Mouse (Mus musculus) embryonic stem cell, embryonic (primary cell): ENCODE data around the gene Ddx39b.

Experiments used
- CTCF ChIA-PET, 4 experiments: fragments of 300-600 bp in 2 of 4; fragments of 350-600 bp in 2 of 4; sonication (Branson Sonifier 250); formaldehyde crosslinking; loops; one replicate each; lab custom pipeline; 2022; ENCODE audit warnings: inconsistent platforms in 2 of 4; lab: Charles Lee
- POLR2A ChIA-PET, 4 experiments: fragments of 300-600 bp in 2 of 4; fragments of 350-600 bp in 2 of 4; sonication (Branson Sonifier 250); formaldehyde crosslinking; loops; one replicate each; lab custom pipeline; 2022; ENCODE audit warnings: antibody characterized with exemption in 4 of 4, inconsistent platforms in 1 of 4; lab: Charles Lee

Ddx39b gene

GRCm38 (mm10) chr17:35232659-35233058, 8.9 kb upstream of the Ddx39b start:
- ChIA-PET POLR2A (interaction anchor here (0.7 to 8.9 kb wide), 27 partner anchors 9 to 351 kb away, joined by 3 to 98 read pairs (median 4); partner anchors contain the start of genes Ddx39b (in 3 of the 4), Abhd16a (in 1 of the 4), Cchcr1 (in 1 of the 4) and Csnk2b (in 1 of the 4)), CTCF (interaction anchor here (0.6 to 11.2 kb wide), 28 partner anchors 9 to 535 kb away, joined by 3 to 161 read pairs (median 4); partner anchors contain the start of genes Ddx39b (in 2 of the 4), Gm16181 (in 1 of the 4), Ly6g6e (in 1 of the 4) and Prrc2a (in 1 of the 4))

GRCm38 (mm10) chr17:35233114-35233980, 8.2 kb upstream of the Ddx39b start, which contains the start of gene Atp6v1g2:
Atp6v1g2 (plus strand) TSS chr17:35233660.
- ChIA-PET POLR2A (interaction anchor here (0.6 to 8.9 kb wide), 41 partner anchors 8 to 511 kb away, joined by 3 to 98 read pairs (median 4); partner anchors contain the start of genes Ddx39b (in 3 of the 4), Gm16181 (in 2 of the 4), Prrc2a (in 2 of the 4) and Abhd16a (in 1 of the 4)), CTCF (interaction anchor here (0.6 to 11.2 kb wide), 28 partner anchors 8 to 112 kb away, joined by 3 to 161 read pairs (median 5); partner anchors contain the start of genes Ddx39b (in 2 of the 4), Gpank1 (in 1 of the 4) and Prrc2a (in 1 of the 4))

GRCm38 (mm10) chr17:35234090-35234489, 7.5 kb upstream of the Ddx39b start:
- ChIA-PET POLR2A (interaction anchor here (0.6 to 8.9 kb wide), 34 partner anchors 8 to 510 kb away, joined by 3 to 98 read pairs (median 4); partner anchors contain the start of genes Ddx39b (in 2 of the 4), Gm16181 (in 2 of the 4), Prrc2a (in 2 of the 4) and Csnk2b (in 1 of the 4)), CTCF (interaction anchor here (0.6 to 11.2 kb wide), 15 partner anchors 20 to 1352 kb away, joined by 3 to 161 read pairs (median 6); partner anchors contain the start of genes Gpank1 (in 1 of the 4) and Prrc2a (in 1 of the 4))

- CTCF ChIA-PET: interaction anchor here (0.5 to 11.2 kb wide), 15 partner anchors 11 to 311 kb away, joined by 3 to 161 read pairs (median 4); partner anchors contain the start of genes D17H6S53E (in 1 of the 4) and Prrc2a (in 1 of the 4)
These were observed 6.6 kb upstream of the Ddx39b start for GRCm38 (mm10) chr17:35234903-35235302.

GRCm38 (mm10) chr17:35235614-35236389, 5.7 kb upstream of the Ddx39b start, which contains the start of gene Nfkbil1:
Nfkbil1 (minus strand) TSS chr17:35235792.
- CTCF ChIA-PET: interaction anchor here (0.5 to 11.2 kb wide), 15 partner anchors 10 to 664 kb away, joined by 3 to 161 read pairs (median 4); partner anchors contain the start of gene Prrc2a (in 1 of the 4)
- POLR2A ChIA-PET: interaction anchor here (0.7 to 8.9 kb wide), 18 partner anchors 9 to 285 kb away, joined by 3 to 98 read pairs (median 4); partner anchors contain the start of genes Ddx39b (in 1 of the 4), Gpank1 (in 1 of the 4) and Prrc2a (in 1 of the 4)

More at GRCm38 (mm10) chr17:35234903-35235302, 6.6 kb upstream of the Ddx39b start:
- POLR2A ChIA-PET: interaction anchor here (0.8 to 8.9 kb wide), 28 partner anchors 10 to 285 kb away, joined by 3 to 98 read pairs (median 4); partner anchors contain the start of genes Gpank1 (in 2 of the 4), Prrc2a (in 2 of the 4), Csnk2b (in 1 of the 4) and Ddx39b (in 1 of the 4)

GRCm38 (mm10) chr17:35236390-35236746, 5.2 kb upstream of the Ddx39b start:
- POLR2A ChIA-PET: interaction anchor here in 3 of 4 experiments (0.7 to 8.9 kb wide), 17 partner anchors 9 to 284 kb away, joined by 3 to 98 read pairs (median 4); partner anchors contain the start of genes Ddx39b (in 1 of the 3), Gpank1 (in 1 of the 3) and Prrc2a (in 1 of the 3)
- CTCF ChIA-PET: interaction anchor here (0.5 to 11.2 kb wide), 12 partner anchors 10 to 214 kb away, joined by 3 to 161 read pairs (median 6); partner anchors contain the start of gene Prrc2a (in 1 of the 4)

- ChIA-PET CTCF (interaction anchor here in 3 of 4 experiments (0.6 to 11.2 kb wide), 6 partner anchors 37 to 215 kb away, joined by 3 to 161 read pairs (median 8); partner anchors contain the start of gene Prrc2a (in 1 of the 3)), POLR2A (interaction anchor here in 3 of 4 experiments (0.5 to 8.9 kb wide), 10 partner anchors 8 to 284 kb away, joined by 3 to 98 read pairs (median 4); partner anchors contain the start of genes Ddx39b (in 1 of the 3) and Prrc2a (in 1 of the 3))
These were observed 4.5 kb upstream of the Ddx39b start for GRCm38 (mm10) chr17:35236996-35237395.

- ChIA-PET POLR2A (interaction anchor here in 3 of 4 experiments (0.5 to 4.2 kb wide), 4 partner anchors 8 to 101 kb away, joined by 3 to 19 read pairs (median 10); no protein-coding TSS in a partner anchor), CTCF (interaction anchor here in 2 of 4 experiments (8.6 to 11.2 kb wide), 2 partner anchors 68 to 69 kb away, joined by 131 to 161 read pairs; partner anchors contain the start of gene Prrc2a (in 1 of the 2))
These were observed 4.0 kb upstream of the Ddx39b start for GRCm38 (mm10) chr17:35237504-35237903.

- ChIA-PET CTCF (interaction anchor here in 3 of 4 experiments (0.7 to 7.7 kb wide), 11 partner anchors 13 to 73 kb away, joined by 3 to 101 read pairs (median 3); no protein-coding TSS in a partner anchor), POLR2A (interaction anchor here in 3 of 4 experiments (0.5 to 18.8 kb wide), 13 partner anchors 11 to 241 kb away, joined by 3 to 396 read pairs (median 21); partner anchors contain the start of genes Gm16181 (in 2 of the 3), Prrc2a (in 2 of the 3) and Ddah2 (in 1 of the 3))
These were observed 1.8 kb upstream of the Ddx39b start for GRCm38 (mm10) chr17:35239700-35240099.

- CTCF ChIA-PET: interaction anchor here (0.6 to 7.7 kb wide), 24 partner anchors 8 to 680 kb away, joined by 3 to 101 read pairs (median 4); no protein-coding TSS in a partner anchor
- POLR2A ChIA-PET: interaction anchor here (0.5 to 18.8 kb wide), 118 partner anchors 7 to 1121 kb away, joined by 3 to 396 read pairs (median 5); partner anchors contain the start of genes Apom (in 3 of the 4), Csnk2b (in 3 of the 4), Gpank1 (in 3 of the 4) and Prrc2a (in 3 of the 4)
These were observed 902 bp upstream of the Ddx39b start for GRCm38 (mm10) chr17:35240384-35241304.

- CTCF ChIA-PET: interaction anchor here (0.5 to 7.7 kb wide), 21 partner anchors 8 to 1275 kb away, joined by 3 to 101 read pairs (median 4); no protein-coding TSS in a partner anchor
- POLR2A ChIA-PET: interaction anchor here (0.6 to 18.8 kb wide), 126 partner anchors 9 to 639 kb away, joined by 3 to 396 read pairs (median 5); partner anchors contain the start of genes Apom (in 3 of the 4), Csnk2b (in 3 of the 4), Ddah2 (in 3 of the 4) and Gpank1 (in 3 of the 4)
These were observed 732 bp downstream of the Ddx39b start for GRCm38 (mm10) chr17:35242015-35242941.

GRCm38 (mm10) chr17:35243086-35243485, 1.5 kb downstream of the Ddx39b start:
- CTCF ChIA-PET: interaction anchor here (0.5 to 7.7 kb wide), 14 partner anchors 8 to 1275 kb away, joined by 3 to 101 read pairs (median 4); no protein-coding TSS in a partner anchor
- POLR2A ChIA-PET: interaction anchor here (0.6 to 18.8 kb wide), 52 partner anchors 8 to 598 kb away, joined by 3 to 396 read pairs (median 4); partner anchors contain the start of genes Apom (in 3 of the 4), Atp6v1g2 (in 2 of the 4), Gpank1 (in 2 of the 4) and Prrc2a (in 2 of the 4)

GRCm38 (mm10) chr17:35244999-35245398, 3.5 kb downstream of the Ddx39b start:
- ChIA-PET POLR2A (interaction anchor here in 3 of 4 experiments (0.6 to 18.8 kb wide), 27 partner anchors 7 to 292 kb away, joined by 3 to 396 read pairs (median 6); partner anchors contain the start of genes D17H6S53E (in 2 of the 3), Nfkbil1 (in 2 of the 3), Prrc2a (in 2 of the 3) and Apom (in 1 of the 3)), CTCF (interaction anchor here (0.7 to 7.7 kb wide), 14 partner anchors 9 to 161 kb away, joined by 3 to 101 read pairs (median 5); no protein-coding TSS in a partner anchor)
